Comparison of ENCODE assay signal across 7 mouse cellular contexts in the genomic region with DNA sequence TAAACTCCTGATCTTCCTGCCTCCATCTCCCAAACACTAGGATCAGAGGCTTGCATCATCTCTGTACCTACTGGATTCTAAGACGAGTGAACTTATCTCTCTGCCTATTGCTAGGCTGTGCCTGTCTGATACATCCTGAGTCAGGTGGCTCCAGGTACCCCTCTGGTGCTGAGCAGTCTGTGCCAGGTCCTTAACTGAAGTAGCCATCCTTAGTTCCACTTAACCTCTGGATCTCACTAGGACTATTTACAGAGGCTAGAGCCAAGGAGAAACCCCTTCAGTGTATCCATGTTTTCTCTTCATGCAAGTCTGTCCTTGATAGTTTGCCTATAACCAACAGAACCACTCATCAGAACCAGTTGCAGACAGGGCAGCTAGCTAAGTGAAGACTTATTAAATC. TPM values are rescaled to one million over a fixed set of nuclear protein-coding genes. Genes with fewer than 3 reads are reported as not detected.
A peak's percentile ranks its signal among the peaks of the same experiment; 100 is the strongest.
DNase-seq lines count a peak whose midpoint lies in the region; ATAC-seq and TF ChIP-seq lines count a peak whose summit lies in the region.

No protein-coding gene starts in this region.

- no peak for ATAC-seq in kidney, postnatal 0 days (replicated peaks; ENCODE audit: low FRiP score, low read depth)
- ATAC-seq in forebrain, embryonic 12.5 days (ENCODE audit: low FRiP score) = no peak
- ATAC-seq in liver, embryonic 12.5 days = no peak
- no peak for ATAC-seq in neural tube, embryonic 13.5 days (ENCODE audit: low read depth)

- 97% methylated on average over 1 of the region's 1 CpGs for WGBS in kidney, postnatal 0 days
- 94% methylated on average over 1 of the region's 1 CpGs for WGBS in forebrain, embryonic 12.5 days
- 33% methylated on average over 1 of the region's 1 CpGs for WGBS in liver, embryonic 12.5 days (ENCODE audit: insufficient replicate concordance)
- 81% methylated on average over 1 of the region's 1 CpGs for WGBS in neural tube, embryonic 13.5 days

- peak overlapping the region; percentile 70 for H3K4me2 ChIP-seq in kidney, postnatal 0 days (ENCODE audit: low read length)
- peak overlapping the region; percentile 36; the same call in 1 of the 2 replicates for H3K4me2 ChIP-seq in forebrain, embryonic 12.5 days
- peak overlapping the region; percentile 94 for H3K4me2 ChIP-seq in liver, embryonic 12.5 days
- H3K4me2 ChIP-seq in neural tube, embryonic 13.5 days = peak overlapping the region; percentile 70

- no peak overlapping the region for H3K9ac ChIP-seq in kidney, postnatal 0 days (ENCODE audit: low read depth, low read length)
- H3K9ac ChIP-seq in forebrain, embryonic 12.5 days = no peak overlapping the region
- H3K9ac ChIP-seq in liver, embryonic 12.5 days = peak overlapping the region; percentile 36; the same call in 1 of the 2 replicates
- H3K9ac ChIP-seq in neural tube, embryonic 13.5 days = no peak overlapping the region

- no peak for DNase-seq in kidney, postnatal 0 days (ENCODE audit: low spot score)
- DNase-seq in kidney, adult 18-20 months = no peak
- no peak for DNase-seq in left cerebral cortex, adult 8-10 months (ENCODE audit: low spot score in 2 of 2)
- no peak for DNase-seq in gastrocnemius, adult 8-10 months (ENCODE audit: low spot score in 2 of 2)

- no peak for TF ChIP-seq CTCF in kidney, postnatal 0 days (IDR thresholded peaks at IDR 0.05; ENCODE audit: low read depth)

- no peaks in the 10 kb centered on the region for H3K27me3 ChIP-seq in kidney, postnatal 0 days (ENCODE audit: insufficient read depth, low read length)
- H3K27me3 ChIP-seq in forebrain, embryonic 12.5 days = peaks cover 9% of the 10 kb centered on the region
- H3K27me3 ChIP-seq in liver, embryonic 12.5 days (replicated peaks) = no peaks in the 10 kb centered on the region
- H3K27me3 ChIP-seq in neural tube, embryonic 13.5 days = peaks cover 11% of the 10 kb centered on the region

- no peaks in the 10 kb centered on the region for H3K36me3 ChIP-seq in kidney, postnatal 0 days (ENCODE audit: insufficient read depth, low read length)
- H3K36me3 ChIP-seq in forebrain, embryonic 12.5 days (replicated peaks) = no peaks in the 10 kb centered on the region
- H3K36me3 ChIP-seq in liver, embryonic 12.5 days = 0 out of 2 replicates have a peak, but pooled peaks cover 6% of the 10 kb centered on the region
- no peaks in the 10 kb centered on the region for H3K36me3 ChIP-seq in neural tube, embryonic 13.5 days

- H3K9me3 ChIP-seq in kidney, postnatal 0 days (replicated peaks; ENCODE audit: low read length) = no peaks in the 10 kb centered on the region
- no peaks in the 10 kb centered on the region for H3K9me3 ChIP-seq in forebrain, embryonic 12.5 days
- no peaks in the 10 kb centered on the region for H3K9me3 ChIP-seq in liver, embryonic 12.5 days (replicated peaks)
- H3K9me3 ChIP-seq in neural tube, embryonic 13.5 days = no peaks in the 10 kb centered on the region

- peak overlapping the region; percentile 18; the same call in 1 of the 2 replicates for H3K4me3 ChIP-seq in kidney, postnatal 0 days (replicated peaks; ENCODE audit: low read depth, low read length)
- H3K4me3 ChIP-seq in forebrain, embryonic 12.5 days (replicated peaks) = no peak overlapping the region
- peak overlapping the region; percentile 85 for H3K4me3 ChIP-seq in liver, embryonic 12.5 days
- H3K4me3 ChIP-seq in neural tube, embryonic 13.5 days = no peak overlapping the region

- peaks cover 10% of the 10 kb centered on the region for H3K4me1 ChIP-seq in kidney, postnatal 0 days (replicated peaks; ENCODE audit: insufficient read depth, low read length)
- peaks cover 30% of the 10 kb centered on the region for H3K4me1 ChIP-seq in forebrain, embryonic 12.5 days
- H3K4me1 ChIP-seq in liver, embryonic 12.5 days = peaks cover 64% of the 10 kb centered on the region
- peaks cover 34% of the 10 kb centered on the region for H3K4me1 ChIP-seq in neural tube, embryonic 13.5 days (replicated peaks)

- H3K27ac ChIP-seq in kidney, postnatal 0 days = no peak overlapping the region
- no peak overlapping the region for H3K27ac ChIP-seq in forebrain, embryonic 12.5 days
- peak overlapping the region; percentile 63 for H3K27ac ChIP-seq in liver, embryonic 12.5 days
- H3K27ac ChIP-seq in neural tube, embryonic 13.5 days (replicated peaks) = no peak overlapping the region

RNA-seq across cellular contexts. Expression of a gene that starts 2.9 kb away (rescaled TPM):
- 125 and 129 TPM in 2 replicates for polyA plus RNA-seq in kidney, postnatal 0 days (2015; fragmentation: Nextera tagmentation; extraction: Ambion mirVana)
- 63.0 and 66.9 TPM in 2 replicates for polyA plus RNA-seq in forebrain, embryonic 12.5 days (2016; fragmentation: Nextera tagmentation; extraction: Ambion mirVana)
- 81.0 and 81.8 TPM in 2 replicates for polyA plus RNA-seq in liver, embryonic 12.5 days (2016; fragmentation: Nextera tagmentation; extraction: Ambion mirVana)
- 103 and 106 TPM in 2 replicates for polyA plus RNA-seq in neural tube, embryonic 13.5 days (2015; fragmentation: Nextera tagmentation; extraction: Ambion mirVana)
- 100 to 1,000 TPM; 129 to 161 (median 140) TPM for total RNA-seq in left cerebral cortex, adult 8-10 months (2022)
- total RNA-seq in gastrocnemius, adult 8-10 months (2022) = 100 to 1,000 TPM; 219 to 283 (median 248) TPM

RNA-seq across cellular contexts. Expression of a gene that starts 34.1 kb away (rescaled TPM):
- polyA plus RNA-seq in kidney, postnatal 0 days (2015; fragmentation: Nextera tagmentation; extraction: Ambion mirVana) = 0.05 TPM in 1 of 2 replicates, not detected in the other
- 0.83 TPM in 2 replicates for polyA plus RNA-seq in forebrain, embryonic 12.5 days (2016; fragmentation: Nextera tagmentation; extraction: Ambion mirVana)
- 0.05 TPM in 2 replicates for polyA plus RNA-seq in liver, embryonic 12.5 days (2016; fragmentation: Nextera tagmentation; extraction: Ambion mirVana)
- 5.0 and 5.1 TPM in 2 replicates for polyA plus RNA-seq in neural tube, embryonic 13.5 days (2015; fragmentation: Nextera tagmentation; extraction: Ambion mirVana)
- 10 to 100 TPM; 43.6 to 52.7 (median 51.6) TPM for total RNA-seq in left cerebral cortex, adult 8-10 months (2022)
- total RNA-seq in gastrocnemius, adult 8-10 months (2022) = under 1 TPM in 3 of 4 experiments, not detected in 1; 0.10 to 0.17 (median 0.13) TPM

Comparison
In these comparisons a context has a peak if more than half of its experiments do, and no peak if none do; other contexts are left out.
1. H3K4me2 ChIP-seq: peak in every context shown above with its lines; median percentile 94 in liver, embryonic 12.5 days; 70 in kidney, postnatal 0 days; 70 in neural tube, embryonic 13.5 days; 36 in forebrain, embryonic 12.5 days.
2. H3K4me3 ChIP-seq: peak in kidney, postnatal 0 days (single experiment) and liver, embryonic 12.5 days (single experiment); none in forebrain, embryonic 12.5 days (single experiment) and neural tube, embryonic 13.5 days (single experiment).